Mouse (Mus musculus) forelimb bud, embryonic 11.5 days (tissue): ENCODE results near the gene Defb28.

ENCODE experiments used
- DNase-seq: peaks from one replicate; pipeline ENCODE4 v3.0.0-alpha.2; 2012; ENCODE audit warnings: low read depth, low spot score

Defb28 gene

DNA sequence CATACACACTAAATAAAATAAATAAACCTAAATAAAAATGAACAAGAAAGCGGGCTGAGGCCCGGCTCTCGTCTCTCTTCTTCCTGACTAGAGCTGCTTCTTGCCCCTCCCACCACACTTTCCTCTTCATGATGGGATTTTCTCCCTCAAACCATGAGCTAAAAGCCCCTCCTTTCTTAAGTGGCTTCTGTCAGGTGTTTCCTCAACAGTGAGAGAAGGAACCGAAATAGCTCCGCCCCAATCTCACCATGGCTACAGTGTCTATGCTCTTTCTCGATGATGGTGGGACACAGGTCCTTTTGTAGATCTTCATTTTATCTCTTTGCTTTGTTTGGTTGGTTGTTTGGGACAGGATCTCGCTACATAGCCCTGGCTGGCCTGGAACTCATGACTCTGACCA is 38.6 kb downstream of the Defb28 start:
- DNase-seq, result no peak

DNA sequence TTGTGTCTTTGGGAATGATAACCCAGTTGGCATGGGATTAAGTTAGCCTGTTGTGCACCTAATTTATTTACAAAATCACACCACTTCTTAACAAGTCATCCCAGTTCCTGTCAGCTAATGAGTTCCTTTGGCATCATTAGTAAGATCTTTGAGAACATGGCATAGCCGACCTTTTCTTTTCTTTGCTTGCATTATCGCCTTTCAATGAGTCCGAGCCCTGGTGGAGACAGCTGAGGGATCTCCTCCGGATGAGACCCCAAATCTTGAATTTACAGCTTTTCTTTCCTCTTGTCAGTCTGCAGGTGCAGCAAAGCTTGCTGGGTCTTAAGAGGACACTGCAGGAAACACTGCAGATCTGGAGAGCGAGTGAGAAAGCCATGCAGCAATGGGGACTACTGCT is 51.0 kb downstream of the Defb28 start, which contains the start of gene Gm17416:
Gene Gm17416, plus strand, starts transcription at position 301 of the 400 bp plus-strand sequence.
- DNase-seq, result no peak

DNA sequence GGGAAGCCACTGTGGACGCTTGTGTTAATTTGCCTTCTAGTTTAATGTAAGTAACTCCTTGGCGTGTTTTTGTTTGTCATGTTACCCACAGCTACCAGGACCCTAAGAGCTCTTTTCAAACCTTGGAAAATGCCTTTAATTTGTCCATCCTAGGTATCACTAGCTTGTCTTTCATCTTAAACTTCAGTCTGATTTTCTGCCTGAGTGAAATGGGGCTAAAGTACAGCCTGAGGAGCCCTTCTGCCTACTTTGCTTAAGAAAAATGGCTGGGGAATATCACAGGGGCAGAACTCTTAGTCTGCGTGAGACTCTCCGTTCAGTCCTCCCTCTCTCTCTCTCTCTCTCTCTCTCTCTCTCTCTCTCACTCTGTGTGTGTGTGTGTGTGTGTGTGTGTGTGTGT is 51.8 kb downstream of the Defb28 start:
- no peak for DNase-seq

DNA sequence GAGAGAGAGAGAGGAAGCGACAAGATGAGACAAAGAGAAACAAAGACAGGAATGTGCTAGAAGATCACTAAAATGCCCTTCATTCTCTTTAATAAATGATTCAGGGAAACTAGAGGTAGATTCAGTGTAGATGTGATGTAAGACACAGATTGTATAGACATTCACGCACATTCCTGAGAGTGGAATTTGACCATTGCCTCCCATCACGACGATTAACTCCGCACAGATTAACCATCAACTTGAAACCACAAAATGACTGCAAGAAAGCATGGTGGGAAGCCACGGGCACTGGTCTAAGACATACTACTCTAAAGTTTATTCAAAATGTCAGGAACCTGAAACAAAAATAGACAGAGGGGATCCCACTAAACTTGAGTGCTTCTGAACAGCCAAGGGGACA is 52.3 kb downstream of the Defb28 start:
- no peak for DNase-seq
